Mouse (Mus musculus) cerebellum, adult 11-12 months (tissue): ENCODE data around the gene Tctn1.

ENCODE experiments used
- DNase-seq: peaks from one replicate; pipeline ENCODE4 v3.0.0; 2022

Tctn1 gene

DNA sequence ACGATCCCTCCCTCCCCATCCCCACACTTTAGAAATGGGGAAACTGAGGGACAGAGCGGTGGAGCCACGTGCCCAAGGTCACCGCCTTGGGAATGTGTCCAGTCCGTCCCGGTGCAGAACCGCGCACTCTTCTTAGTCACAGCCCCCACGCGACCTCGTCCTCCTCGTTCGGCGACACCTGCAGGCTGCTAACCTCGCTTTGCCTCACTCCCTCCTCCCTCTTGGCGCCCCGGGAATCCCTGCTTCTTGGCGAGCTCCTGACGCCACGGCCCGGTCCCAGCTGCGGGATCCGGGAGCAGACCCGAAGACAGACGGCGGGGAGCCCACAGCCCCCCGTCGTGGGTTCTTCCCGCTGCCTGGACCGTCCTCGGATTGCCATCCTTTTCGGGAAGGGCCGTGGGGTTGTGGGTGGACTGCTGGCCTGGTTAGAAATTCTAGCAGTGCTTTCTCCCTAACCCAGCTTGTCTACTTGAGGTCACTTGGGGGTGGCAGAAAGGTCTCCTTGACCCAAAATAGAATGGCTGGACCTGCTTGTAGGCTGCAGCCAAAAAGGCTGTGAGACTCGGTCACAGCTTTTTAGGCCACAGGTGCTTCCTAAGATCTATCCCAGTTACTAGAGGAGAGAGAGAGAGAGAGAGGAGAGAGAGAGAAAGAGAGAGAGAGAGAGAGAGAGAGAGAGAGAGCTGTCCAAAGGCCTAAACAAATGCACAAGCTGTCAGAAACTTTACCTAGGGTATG lies 20.9 kb upstream of the Tctn1 start:
- peak; percentile 79 for DNase-seq

- DNase-seq: peak; percentile 87
These were observed 20.1 kb upstream of the Tctn1 start, which contains the start of gene Pptc7 for GRCm38 (mm10) chr5:122284183-122285028. Gene Pptc7, plus strand, starts transcription at chr5:122284365.

GRCm38 (mm10) chr5:122283828-122284182 lies 19.5 kb upstream of the Tctn1 start:
- DNase-seq: no peak

DNA sequence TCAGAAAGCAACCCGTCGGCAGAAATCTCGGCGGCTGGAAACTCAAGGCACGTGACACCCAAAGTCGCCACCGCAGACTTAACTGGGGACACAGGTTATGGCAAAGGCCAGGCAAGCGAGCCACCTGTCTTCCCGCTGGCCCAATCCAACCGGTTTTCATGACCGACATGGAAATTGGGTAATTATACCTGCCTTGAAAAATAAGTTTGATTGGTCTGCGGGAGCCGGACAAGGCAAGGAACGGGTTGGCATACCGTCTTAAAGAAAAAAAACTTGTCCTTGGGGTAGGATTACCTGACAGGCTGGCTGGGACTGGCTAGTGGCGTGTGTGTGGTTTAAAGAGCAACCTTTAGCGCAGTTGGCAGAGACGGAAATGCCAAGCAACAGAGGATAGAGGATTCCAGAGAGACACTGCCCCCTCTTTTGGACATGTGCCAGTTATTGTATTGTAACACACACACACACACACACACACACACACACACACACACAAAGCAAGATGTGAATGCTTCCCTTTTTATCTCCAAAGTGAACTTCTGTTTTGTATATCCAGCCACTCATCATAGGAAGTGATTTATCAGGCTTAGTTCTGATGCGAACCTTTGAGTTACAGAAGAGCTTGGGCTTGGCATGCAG lies 16.7 kb upstream of the Tctn1 start:
- DNase-seq: no peak

DNA sequence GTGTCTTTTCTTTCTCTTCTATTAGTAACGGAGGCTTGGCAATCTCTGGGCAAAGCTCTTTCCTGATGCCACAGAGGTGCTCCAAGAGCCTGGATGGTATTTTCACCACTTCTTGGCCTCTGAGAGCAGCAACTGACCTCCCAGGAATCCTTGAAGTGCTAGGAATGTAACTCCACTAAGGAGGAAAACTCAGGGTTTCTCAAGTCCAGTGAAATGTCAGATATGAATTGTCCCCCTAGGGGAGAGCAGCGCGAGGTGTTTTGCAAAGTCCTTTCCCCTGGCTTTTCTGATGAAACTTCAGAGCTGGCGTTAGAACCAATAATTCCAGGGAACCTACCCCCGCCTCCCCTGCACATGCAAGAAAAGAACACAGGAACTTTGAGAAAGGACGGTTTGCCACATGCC lies 16.2 kb upstream of the Tctn1 start:
- no peak for DNase-seq

- DNase-seq: no peak
These were observed 15.7 kb upstream of the Tctn1 start for GRCm38 (mm10) chr5:122279799-122280421.

DNA sequence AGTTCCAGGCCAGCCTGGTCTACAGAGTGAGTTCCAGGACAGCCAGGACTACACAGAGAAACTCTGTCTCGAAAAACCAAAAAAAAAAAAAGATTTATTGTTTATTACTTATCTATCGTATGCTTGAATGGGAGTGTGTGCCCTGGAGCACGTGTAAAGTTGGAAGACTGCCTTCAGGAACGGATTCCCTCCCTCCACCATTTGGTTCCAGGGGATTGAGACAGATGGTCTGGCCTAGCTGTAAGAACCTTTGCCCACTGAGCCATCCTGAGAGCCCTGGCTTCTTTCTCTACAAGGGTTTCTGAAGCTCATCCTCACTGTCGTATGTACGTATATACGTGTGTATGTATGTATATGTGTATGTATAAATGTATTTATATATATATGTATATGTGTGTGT lies 14.7 kb upstream of the Tctn1 start:
- DNase-seq: peak; percentile 76

DNA sequence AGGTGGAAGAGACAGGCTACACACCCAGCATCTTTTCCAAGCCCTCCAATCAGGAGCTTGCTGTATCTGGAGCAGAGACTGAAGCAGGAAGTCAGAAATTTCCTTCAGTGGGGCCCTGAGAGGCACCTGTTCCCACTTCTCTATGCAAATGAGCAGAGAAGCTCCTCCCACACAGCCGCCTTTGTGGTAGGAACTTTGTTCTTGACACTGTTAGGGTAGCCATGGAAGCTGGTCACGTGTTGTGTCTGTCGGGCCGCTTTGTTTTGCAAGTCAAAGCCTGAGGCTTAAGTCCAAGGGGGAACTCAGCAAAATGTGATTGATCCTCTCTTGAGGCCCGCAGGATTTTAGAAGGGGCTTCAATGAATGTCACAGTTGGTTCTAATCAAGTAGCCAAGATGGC lies 10.5 kb upstream of the Tctn1 start:
- no peak for DNase-seq

DNA sequence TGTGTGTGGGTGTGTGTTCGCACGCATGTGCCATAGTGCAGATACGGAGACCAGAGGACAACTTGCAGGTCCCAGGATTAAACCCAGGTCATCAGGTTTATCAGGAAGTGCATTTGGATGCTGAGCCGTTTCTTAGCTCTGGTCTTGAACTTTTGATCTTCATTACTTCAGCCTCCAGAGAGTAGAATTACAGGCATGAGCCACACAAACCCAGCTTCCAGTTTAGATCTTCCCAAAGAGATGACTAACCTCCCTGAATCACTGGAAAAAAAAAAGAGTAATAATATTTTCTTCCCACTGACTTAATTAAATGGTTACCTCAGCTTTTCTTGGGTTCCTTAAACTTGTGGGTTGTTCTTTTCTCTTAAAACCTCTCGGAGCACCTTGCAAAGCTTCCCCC lies 8.6 kb upstream of the Tctn1 start:
- no peak for DNase-seq

GRCm38 (mm10) chr5:122268858-122269604 lies 4.8 kb upstream of the Tctn1 start:
- no peak for DNase-seq

DNA sequence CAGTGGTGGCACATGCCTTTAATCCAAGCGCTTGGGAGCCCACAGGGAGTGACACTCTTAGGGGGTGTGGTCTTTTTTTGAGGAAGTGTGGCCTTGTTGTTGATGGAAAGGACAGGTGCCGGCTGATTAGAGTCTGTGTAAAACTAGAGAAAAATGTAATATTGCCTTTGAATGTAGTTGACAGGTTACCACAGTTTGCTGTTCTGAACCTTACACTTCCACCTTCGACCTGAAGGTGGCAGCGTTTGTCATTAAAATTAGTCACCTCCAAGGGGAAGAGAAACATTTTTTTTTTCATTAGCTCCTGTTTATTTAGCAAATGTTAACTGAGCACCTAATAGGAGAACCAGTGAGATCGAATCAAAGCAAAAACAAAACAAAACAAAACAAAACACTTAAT lies 3.6 kb upstream of the Tctn1 start:
- DNase-seq: peak; percentile 62

DNA sequence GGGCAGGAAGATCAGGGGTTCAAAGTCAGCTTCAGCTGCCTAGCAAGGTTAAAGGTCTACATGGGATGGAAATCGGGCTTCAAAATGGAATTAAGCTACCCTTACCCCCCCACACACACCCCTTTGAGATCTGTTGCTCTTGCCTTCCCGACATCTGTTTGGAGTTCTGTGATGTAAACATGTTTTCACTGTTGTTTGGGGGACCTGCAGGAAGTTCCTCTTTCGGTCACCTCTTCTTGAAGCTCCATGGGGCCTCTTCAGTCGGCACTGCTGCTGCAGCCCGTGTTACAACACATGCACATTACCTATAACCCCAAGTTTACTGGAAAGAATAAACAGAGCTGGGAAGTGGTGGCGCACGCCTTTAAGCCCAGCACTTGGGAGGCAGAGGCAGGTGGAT lies 2.9 kb upstream of the Tctn1 start:
- DNase-seq: no peak

GRCm38 (mm10) chr5:122265942-122266341 lies 1.7 kb upstream of the Tctn1 start:
- no peak for DNase-seq

DNA sequence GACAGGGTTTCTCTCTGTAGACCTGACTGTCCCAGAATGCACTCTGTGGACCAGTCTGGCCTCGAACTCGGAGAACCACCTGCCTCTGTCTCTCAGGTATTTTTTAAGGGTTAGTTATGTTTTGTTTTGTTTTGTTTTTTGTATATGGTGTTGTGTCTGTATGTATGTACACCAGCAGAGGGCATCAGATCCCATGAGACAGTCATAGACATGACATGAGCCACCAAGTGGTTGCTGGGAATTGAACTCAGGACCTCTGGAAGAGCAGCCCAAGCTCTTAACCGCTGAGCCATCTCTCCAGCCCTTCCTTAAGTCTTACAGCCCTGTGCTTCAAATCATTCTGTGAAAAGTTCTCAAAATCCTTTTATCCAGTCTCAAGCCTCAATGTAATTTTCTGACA lies 927 bp upstream of the Tctn1 start:
- DNase-seq: no peak

DNA sequence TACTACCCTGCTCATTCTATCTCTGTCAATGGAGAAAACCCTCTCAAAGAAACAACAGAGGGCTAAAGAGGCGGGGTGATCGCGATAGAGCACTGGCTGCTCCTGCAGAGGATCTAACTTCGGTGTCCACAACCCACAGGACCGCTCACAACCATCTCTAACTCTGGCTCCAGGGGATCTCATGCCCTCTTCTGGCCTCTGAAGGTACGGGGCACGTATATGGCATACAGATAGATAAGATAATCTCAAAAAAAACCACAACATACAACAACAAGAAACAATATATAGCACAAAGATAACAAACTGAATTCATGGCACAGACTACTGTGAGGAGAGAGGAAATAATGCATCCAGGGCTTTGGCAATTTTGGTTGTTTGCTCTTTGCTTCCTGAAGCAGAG lies 2.2 kb downstream of the Tctn1 start:
- no peak for DNase-seq

DNA sequence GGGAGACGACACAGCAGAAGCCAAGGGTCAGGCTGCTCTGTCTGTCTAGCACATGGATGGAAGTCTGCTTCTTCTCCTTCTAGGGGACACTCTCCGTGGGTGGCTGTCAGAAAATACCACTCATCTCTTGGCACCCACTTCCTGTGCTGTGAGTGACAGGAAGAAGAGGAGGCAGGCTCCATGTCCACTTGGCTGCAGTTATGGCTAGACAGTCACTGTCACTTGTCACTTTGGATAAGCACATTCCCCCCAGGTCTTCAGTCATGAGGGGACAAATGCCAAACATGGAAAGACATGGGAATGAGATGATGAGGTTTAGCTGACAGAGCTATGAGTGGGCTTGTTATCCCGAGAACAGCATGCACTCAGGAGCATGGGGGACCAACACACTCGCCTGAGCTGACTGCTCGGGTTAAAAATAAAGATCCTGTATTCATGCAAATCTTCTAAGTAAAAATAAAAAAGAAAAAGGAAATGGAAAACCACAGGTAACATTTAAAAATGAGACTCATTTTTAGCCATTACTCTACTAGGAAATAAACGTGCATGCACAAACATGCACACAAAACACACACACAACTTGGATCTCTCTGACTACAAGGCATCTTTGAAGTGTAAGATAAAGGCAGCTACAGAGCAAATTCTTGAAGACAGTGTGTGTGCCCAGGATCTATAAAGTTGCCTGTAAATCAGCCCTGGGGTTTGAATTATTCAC lies 6.1 kb downstream of the Tctn1 start:
- DNase-seq: no peak

DNA sequence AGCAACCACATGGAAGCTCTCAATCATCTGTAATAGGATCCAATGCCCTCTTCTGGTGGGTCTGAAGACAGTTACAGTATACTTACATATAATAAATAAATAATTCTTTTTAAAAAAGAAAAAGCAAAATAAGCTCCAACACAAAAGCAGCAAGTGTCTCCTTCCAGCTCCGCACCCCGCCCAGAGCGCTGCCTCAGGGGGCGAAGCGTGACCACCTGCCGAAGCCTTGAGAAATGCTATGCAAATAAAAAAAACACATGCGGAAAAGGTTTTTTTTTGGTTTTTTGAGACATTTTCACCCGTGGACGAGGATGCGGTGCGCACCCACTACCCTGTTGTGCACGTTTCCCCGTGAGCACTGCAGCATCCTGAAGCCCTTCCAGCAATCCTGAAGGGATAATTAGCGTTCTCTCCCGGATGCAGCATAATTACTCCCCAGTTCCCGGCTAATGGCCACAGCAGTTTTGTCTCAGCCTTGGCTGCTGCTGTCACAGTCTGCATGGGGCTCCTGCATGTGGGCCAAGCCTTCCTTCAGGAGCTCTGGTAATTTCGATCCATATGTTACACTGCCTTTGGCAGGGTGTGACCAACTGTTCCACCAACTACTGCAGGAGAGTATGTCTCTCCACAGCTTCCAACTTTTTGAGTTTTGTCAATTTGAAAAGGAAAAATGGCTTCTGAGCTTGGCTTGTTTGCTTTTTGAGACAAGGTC lies 12.2 kb downstream of the Tctn1 start:
- peak; percentile 51 for DNase-seq

GRCm38 (mm10) chr5:122249281-122249680 lies 15.0 kb downstream of the Tctn1 start:
- peak; percentile 66 for DNase-seq

GRCm38 (mm10) chr5:122247934-122248333 lies 16.3 kb downstream of the Tctn1 start:
- DNase-seq: peak; percentile 6

- DNase-seq: peak; percentile 14
These were observed 16.7 kb downstream of the Tctn1 start for GRCm38 (mm10) chr5:122247529-122247928.

- DNase-seq: peak; percentile 8
These were observed 17.6 kb downstream of the Tctn1 start for GRCm38 (mm10) chr5:122246547-122247167.
